Mouse (Mus musculus): ENCODE measurements around the gene Cryga.
A peak's percentile ranks its signal among the peaks of the same experiment; 100 is the strongest.

The Cryga gene

GRCm38 (mm10) chr1:65103273-65103672, at the start of gene Cryga:
Cryga (minus strand) TSS chr1:65103373.
- no peak for DNase-seq

DNA sequence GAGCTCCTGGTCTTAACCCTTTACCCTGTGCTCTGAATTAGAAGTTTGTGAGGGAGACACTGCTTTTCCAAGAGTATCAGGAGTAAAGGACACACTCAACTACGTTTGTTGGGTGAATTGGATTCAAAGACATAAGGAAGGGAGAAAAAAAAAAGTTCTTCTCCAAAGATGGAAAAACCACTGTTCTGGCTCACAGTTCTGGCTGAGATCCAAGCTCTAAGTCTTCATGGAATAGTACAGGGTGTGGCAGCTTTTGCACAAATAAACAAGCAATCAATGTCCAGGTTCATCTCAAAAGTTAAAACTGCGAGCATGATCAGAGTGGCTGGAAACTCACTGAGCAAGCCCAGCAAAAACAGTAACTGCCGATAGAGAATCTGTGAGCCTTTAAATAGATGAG, 44.8 kb upstream of the Cryga start:
- no peak for DNase-seq

GRCm38 (mm10) chr1:65147326-65147725, 44.2 kb upstream of the Cryga start:
- DNase-seq, result no peak

DNA sequence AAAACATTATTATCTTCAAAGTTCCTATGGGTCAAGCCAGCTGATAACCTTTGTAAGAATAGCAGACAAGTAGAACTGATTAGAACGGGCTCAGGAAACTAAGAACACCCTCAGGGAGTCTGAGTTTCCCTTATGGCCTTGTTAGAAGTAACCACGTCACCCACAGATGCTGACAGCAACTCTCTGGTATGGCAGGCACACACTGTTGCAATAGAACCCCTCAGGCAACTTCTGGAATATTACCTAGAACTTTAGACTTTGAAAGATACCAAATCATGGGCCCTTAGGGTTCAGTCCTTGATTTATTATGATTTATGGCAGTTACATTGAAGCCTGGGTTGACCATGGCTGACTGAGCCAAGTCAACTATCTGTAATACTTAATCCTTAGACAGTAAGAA, 43.4 kb upstream of the Cryga start:
- DNase-seq, result no peak

DNA sequence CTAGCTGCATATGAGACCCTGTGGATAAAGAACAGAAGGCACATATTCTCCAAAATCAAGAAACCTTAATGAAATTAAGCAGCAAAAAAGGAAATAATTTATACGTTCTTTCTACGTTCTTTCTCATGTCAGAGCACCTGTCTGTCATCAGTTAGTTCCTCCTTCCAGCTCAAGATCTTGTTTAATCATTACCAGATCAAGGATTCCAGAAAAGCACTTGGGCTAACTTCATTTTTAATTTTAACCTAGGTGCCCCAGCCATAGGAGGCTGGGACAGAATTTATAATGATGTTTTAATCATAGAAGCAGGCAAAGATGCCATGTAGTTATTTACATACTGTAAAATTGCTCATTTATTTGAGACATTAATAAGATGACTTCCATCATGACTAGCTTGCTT, 41.6 kb upstream of the Cryga start:
- no peak for DNase-seq

- no peak for DNase-seq
Measured at GRCm38 (mm10) chr1:65137560-65137959, 34.4 kb upstream of the Cryga start.

GRCm38 (mm10) chr1:65132833-65133232, 29.7 kb upstream of the Cryga start:
- no peak for DNase-seq

- no peak for DNase-seq
Measured at GRCm38 (mm10) chr1:65131671-65132070, 28.5 kb upstream of the Cryga start.

- no peak for DNase-seq
Measured at GRCm38 (mm10) chr1:65130226-65130625, 27.1 kb upstream of the Cryga start.

GRCm38 (mm10) chr1:65129634-65130180, 26.5 kb upstream of the Cryga start:
- no peak for DNase-seq

- no peak for DNase-seq
Measured at GRCm38 (mm10) chr1:65122574-65123372, 19.6 kb upstream of the Cryga start, which contains the start of gene D630023F18Rik. D630023F18Rik (minus strand) TSS chr1:65123214.

DNA sequence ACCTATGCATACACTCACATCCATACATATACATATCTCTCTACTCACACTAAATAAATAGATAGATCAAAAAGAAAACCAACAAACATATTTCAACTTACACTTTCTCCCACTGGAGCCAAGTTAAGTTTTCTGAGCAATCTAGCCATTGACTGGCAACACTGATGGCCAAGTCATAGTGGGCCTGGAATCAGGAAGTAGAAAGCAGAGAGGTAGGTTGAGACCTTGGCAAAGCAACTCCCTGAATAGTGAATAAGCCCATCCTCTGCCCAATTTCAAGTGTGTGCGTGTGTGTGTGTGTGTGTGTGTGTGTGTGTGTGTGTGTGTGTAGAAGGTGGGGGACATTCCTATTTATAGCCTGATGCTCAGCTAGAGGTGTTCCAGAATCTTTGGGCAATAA, 16.3 kb upstream of the Cryga start, which contains the start of gene Gm28845:
Gm28845 (minus strand) TSS at position 121 of the 400 bp plus-strand sequence.
- no peak for DNase-seq

GRCm38 (mm10) chr1:65118150-65118913, 15.2 kb upstream of the Cryga start:
- peak; percentile 49 for DNase-seq

DNA sequence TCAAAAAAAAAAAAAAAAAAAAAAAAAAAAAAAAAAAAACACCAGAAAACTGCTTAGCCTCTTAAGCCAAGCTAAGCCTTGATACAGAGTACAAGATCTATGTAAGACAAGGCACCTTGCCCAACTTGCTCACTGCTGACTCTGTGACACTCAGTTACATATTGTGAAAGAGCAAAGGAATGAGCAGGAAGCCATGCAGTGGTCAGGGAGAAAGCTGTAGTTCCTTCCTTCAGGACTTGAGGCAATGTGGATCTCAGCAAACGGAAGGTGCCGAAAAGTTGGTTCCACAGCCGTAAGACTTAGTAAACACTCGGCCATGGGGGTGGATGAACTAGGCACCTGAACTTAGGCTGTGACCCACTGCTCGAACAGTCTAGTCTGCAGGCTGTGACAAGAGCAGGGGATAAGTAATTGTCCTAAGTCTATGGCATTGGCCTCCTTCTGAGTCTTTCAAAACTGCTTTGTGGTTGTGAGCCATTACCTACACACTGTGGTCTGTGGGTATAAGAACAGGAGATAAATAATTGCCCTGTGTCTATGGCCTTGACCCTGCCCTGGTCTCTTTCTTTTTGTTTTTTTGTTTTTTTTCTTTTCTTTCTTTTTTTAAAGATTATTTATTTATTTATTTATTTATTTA, 10.5 kb upstream of the Cryga start:
- peak; percentile 21 for DNase-seq

DNA sequence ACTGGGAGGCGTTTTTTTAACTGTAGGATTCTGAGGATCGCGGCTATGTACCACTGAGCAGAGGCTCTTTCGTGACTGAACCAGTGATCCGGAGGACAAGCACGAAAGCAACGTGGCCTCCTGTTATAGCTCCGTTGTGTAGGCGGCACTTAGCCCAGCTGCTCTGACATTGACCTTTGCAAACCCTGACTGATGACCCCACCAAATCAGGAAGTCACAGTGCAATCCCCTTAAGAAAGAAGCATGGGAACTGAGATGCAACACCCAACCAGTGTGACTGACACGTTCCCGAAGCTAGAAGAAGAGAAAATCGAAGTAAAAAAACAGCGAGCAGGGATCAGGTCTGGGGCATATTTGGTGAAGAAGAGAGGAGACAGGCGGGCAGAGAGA, 9.6 kb upstream of the Cryga start:
- peak; percentile 20 for DNase-seq

- peak; percentile 85 for DNase-seq
Measured at GRCm38 (mm10) chr1:65112031-65112806, 9.0 kb upstream of the Cryga start.

GRCm38 (mm10) chr1:65109756-65110435, 6.7 kb upstream of the Cryga start:
- DNase-seq, result no peak

GRCm38 (mm10) chr1:65109196-65109595, 6.0 kb upstream of the Cryga start:
- no peak for DNase-seq

- no peak for DNase-seq
Measured at GRCm38 (mm10) chr1:65107654-65108279, 4.6 kb upstream of the Cryga start.

DNA sequence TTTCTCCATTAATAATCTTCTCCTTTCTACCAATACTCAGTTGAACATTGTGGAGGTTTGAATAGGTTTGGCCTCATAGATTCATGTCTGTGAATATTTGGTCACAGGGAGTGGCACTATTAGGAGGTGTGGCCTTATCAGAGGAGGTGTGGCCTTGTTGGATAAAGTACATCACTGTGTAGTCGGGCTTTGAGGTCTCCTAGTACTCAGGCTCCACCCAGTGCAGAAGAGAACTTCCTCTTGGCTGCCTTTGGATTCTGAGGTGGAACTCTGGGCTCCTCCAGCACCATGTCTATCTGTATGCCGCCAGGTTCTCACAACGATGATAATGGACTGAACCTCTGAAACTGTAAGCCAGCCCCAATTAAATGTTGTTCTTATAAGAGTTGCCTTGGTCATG, 6.2 kb downstream of the Cryga start:
- no peak for DNase-seq

GRCm38 (mm10) chr1:65091566-65091965, 11.6 kb downstream of the Cryga start:
- DNase-seq, result no peak
